Mouse (Mus musculus) neutrophil, adult 5-6 weeks (primary cell): Measurements from ENCODE around the gene Ttll5. TPM values are rescaled to one million over a fixed set of nuclear protein-coding genes. Genes with fewer than 3 reads are reported as not detected.

ENCODE experiments used
- ATAC-seq: fragments of 151-379, 151-347 bp; 2 replicates; pipeline ENCODE4 v1.8.0; 2017; ENCODE audit warnings: mild to moderate bottlenecking, moderate TSS enrichment; ENCODE audit not compliant: insufficient number of reproducible peaks, poor library complexity, low FRiP score, severe bottlenecking; ENCODE audit errors: extremely low read depth
- total RNA-seq: library from RNA; stranded (forward); fragments of 200-1000 nt; gene quantifications from 2 replicates; pipeline ENCODE4 v1.2.3, GENCODE M21; 2017

Ttll5 gene
- total RNA-seq, 1 experiment from 2014 or later = 28.7 TPM

DNA sequence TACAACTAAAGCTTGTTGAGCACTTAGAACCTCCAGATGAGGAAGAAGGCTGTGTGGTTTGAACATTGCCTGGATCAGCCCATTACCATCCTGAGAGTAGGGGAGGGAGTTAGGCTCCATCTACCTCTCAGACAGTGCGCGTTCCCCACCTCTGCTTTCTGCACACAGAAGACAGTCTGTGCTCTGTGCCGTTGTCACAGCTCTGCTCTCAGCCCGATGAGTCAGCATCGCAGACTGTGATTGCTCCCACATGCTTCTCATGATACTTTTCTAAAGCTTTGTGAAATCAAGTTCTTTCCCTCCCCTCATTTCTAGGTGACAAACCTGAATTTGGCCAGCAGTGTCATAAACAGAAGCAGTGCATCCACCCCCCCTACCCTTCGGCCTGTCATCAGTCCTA is 131.8 kb downstream of the Ttll5 start:
- ATAC-seq = no peak

DNA sequence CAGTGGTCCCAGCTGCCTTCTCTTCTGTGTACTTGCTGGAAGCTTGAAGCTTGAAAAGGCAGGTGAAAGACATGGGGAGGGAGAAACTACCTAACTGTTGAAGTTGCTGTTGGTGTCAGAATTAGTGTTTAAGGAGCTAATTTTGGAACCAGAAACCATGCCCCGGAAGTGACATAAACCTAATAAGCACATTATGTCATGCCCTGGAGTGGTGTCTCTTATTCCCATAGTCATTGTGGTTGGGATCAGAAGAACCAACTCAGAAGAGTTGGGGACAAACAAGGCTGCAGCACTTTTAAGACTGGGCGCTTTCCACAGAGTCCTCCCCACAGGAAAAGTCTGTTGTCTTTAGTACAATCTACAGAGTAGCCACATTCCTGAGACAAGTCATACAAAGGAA is 134.0 kb downstream of the Ttll5 start:
- no peak for ATAC-seq

DNA sequence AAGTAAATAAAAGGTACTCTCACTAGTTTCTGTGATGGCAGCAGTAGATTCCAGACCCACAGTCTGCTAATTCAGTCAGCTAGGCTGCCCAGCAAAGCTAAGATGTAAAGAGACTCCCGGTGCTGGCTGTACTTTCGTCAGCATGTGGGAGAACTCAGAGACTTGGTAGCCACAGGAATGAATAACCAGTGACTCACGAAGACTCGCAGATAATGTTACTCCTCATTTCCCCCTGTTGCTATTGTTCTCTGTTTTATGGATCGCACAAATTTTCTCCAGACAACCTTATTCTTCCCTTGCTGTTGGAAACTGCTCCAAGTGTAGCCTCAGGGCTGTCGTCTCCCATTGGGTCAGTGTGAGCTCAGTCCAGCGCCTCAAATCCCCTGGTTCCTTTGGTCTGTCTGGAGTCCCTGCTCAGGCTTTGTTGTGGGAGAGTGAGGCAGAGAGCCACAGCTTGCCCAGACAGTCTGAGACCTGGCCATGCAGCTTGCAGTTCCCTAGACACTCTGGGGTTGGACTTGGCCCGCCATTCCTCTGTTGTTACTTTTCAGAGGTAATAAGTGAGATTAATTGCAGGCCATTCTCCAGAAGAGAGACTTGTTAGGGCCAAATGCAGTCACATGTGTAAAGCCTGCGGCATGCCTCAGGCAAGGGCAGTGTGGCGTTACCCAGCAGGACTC is 135.5 kb downstream of the Ttll5 start:
- ATAC-seq = no peak

- no peak for ATAC-seq
These were observed 136.2 kb downstream of the Ttll5 start for GRCm38 (mm10) chr12:85960699-85961098.

DNA sequence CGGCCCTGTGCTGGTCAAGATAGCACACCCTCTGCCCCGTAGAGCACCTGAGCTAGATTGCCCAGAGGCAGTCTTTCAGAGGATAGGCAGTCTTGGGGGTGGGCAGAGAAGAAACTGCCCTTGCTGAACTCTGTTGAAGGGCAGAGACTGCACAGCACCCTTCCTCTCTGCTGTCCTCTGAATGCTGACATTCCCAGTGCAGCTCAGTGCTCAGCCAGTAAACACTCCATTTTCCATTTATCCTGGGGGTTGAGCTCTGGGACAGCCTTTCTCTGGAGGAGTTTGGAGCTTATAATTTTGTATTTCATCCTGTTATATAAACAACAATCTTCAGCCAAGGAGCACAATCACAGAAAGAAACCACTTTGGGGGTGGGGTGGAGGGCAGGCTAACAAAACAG is 138.7 kb downstream of the Ttll5 start:
- no peak for ATAC-seq

GRCm38 (mm10) chr12:85963699-85964098 is 139.2 kb downstream of the Ttll5 start:
- ATAC-seq = peak; percentile 50

DNA sequence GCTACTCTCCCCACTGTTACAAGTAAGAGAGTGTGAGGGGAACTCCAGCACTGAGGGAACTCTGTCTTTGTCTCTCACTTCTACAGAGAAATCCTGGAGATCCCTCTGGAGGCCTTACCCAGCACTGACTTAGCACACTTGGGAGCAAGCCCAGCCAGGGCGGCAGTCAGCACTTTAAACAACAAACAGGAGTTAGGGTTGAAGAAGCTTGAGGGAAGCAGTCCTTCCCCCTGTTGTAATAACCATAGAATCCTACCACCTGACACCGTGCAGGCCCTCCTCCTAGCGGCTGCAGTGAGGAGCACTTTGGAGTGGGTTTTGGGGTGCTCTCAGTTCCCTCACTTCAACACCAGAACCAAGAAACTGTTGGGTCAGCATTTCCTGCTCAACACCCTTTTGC is 140.0 kb downstream of the Ttll5 start:
- ATAC-seq = peak; percentile 68

- ATAC-seq = no peak
These were observed 143.4 kb downstream of the Ttll5 start for GRCm38 (mm10) chr12:85967812-85968211.

DNA sequence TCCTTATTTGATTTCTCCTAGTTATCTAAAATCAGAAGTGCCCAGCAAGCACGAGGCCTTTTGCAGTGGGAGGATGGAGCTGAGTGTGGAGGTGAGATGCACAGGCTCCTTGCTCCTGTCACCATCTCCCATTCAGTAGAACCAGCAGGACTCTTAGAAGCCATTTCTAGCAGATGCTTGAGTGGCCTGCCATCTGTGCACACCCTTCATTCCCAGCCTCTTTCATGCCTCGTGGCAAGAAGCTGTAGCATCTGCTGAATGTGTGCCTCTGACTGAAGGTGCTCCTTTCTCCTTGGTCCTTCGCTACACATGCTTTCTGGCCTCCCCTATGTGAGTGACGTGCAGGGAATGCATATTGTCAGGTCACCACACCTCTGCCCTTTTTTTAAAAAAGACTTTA is 143.9 kb downstream of the Ttll5 start:
- no peak for ATAC-seq

- peak; percentile 53 for ATAC-seq
These were observed 145.1 kb downstream of the Ttll5 start for GRCm38 (mm10) chr12:85969571-85969970.

GRCm38 (mm10) chr12:85970191-85970590 is 145.7 kb downstream of the Ttll5 start:
- no peak for ATAC-seq

- ATAC-seq = no peak
These were observed 146.3 kb downstream of the Ttll5 start for GRCm38 (mm10) chr12:85970803-85971202.

- no peak for ATAC-seq
These were observed 147.2 kb downstream of the Ttll5 start for GRCm38 (mm10) chr12:85971655-85972054.

DNA sequence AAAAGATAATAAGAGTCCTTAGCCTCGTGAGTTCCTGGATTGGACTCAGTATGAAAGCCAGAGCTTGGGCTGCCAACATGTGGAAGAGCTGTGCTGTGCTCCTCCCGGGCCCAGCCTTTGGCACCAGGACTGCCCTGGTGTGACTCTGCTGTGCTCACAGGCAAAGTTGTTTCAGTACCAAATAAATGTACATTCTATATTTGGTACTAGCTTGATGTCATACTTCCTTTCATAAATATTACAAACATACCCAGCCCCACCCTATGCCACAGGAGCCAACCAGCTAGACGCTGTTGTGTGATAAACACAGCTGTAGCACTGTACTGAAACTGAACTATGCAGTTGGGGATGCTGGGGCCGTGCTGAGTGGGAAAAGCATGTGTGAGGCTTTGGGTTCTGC is 149.1 kb downstream of the Ttll5 start:
- ATAC-seq = peak; percentile 78

- ATAC-seq = no peak
These were observed 149.6 kb downstream of the Ttll5 start for GRCm38 (mm10) chr12:85974030-85974429.

DNA sequence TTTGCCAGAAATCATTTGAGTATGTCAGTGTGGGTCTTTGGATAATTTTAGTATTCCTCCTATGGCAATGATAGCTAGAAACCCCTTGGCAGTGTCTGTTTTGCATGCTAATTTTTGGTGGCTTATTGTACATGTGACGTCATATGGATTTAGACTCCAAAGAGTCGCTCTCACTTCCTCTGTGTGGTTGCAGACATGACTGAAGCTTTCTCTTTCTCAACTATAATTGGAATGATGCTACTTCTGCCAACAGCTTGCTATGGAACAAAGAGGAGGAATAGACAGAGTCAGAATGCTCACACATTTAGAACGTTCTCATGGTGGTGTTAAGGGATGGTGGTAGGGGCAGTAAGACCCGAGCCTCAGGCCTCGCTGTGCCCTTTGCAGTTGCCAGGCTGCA is 155.5 kb downstream of the Ttll5 start:
- ATAC-seq = peak; percentile 94

DNA sequence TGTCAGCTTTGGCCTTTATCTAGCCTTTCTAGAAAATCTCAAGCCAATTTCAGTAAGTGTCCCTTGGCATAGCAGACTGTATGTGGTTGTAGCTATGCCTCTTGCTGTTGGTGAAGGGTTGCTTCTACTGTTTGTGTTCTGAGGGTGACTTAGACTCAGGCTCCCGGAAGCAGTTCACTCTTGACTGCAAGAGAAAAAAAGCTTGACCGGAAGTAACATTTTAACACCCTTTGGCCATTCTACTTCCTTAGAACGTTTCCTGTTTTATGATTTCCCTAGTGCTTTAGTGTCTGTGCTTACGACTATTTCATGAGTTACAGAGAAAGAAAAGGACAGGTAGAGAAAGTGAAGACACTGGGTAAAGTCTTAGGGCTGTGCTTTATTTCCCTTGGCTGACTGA is 161.1 kb downstream of the Ttll5 start:
- no peak for ATAC-seq

GRCm38 (mm10) chr12:85986024-85986423 is 161.6 kb downstream of the Ttll5 start:
- no peak for ATAC-seq

- no peak for ATAC-seq
These were observed 162.3 kb downstream of the Ttll5 start for GRCm38 (mm10) chr12:85986540-85987443.

DNA sequence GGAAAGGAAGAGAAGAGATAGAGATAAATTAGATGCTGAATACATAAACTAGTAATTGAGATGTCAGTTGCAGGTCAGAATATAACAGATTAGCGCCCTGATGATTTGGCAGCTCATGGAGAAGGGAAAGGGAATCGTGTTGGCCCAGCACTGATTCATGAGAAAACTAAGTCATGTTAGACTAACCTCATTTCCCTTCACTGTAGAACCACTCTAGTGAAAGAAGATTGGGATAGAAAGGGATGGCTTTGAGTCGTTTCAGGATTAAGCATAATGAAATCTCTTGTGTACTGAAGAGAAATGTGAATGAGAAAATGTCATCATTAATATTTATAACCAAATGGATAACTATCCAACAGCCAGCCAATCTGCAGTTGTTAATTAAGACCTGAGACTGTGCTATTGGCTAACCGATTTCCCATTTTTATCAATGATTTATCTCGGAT is 163.0 kb downstream of the Ttll5 start:
- no peak for ATAC-seq
